In the genomic region with DNA sequence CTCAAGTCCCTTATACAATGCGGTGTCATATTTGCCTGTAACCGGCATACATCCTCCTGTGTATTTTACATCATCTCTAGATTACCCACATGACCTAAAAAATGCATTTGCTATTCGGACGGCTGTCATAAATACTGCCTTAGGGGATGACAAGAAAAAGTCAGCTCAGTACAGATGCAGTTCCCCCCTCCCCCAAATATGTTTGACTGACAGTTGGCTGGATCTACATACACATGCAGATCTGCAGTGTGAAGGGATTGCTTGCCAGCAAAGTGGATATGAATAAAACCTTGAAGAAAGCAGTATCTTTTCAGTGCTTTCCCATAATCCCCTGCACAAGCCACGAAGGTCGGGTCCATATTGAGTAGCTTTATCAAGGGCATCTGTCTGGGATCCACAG, we compare ENCODE assay signal across 17 mouse cellular contexts. TPM values are rescaled to one million over a fixed set of nuclear protein-coding genes. Genes with fewer than 3 reads are reported as not detected.
DNase-seq lines count a peak whose midpoint lies in the region; ATAC-seq and TF ChIP-seq lines count a peak whose summit lies in the region.
"Had no signal": no experiment of that assay in that cellular context is flagged by ENCODE, and none has a peak within 500 bp of the region (broad histone marks: within the 10 kb centered on the region; RNA-seq: fewer than 3 reads in every experiment).

No protein-coding gene starts in this region.

- H3K9me3 ChIP-seq in embryonic facial prominence, embryonic 13.5 days = no peaks in the 10 kb centered on the region
- H3K9me3 ChIP-seq in embryonic facial prominence, embryonic 10.5 days = no peaks in the 10 kb centered on the region
- H3K9me3 ChIP-seq in heart, embryonic 12.5 days (replicated peaks) = 0 out of 2 replicates have a peak, but pooled peaks cover 2% of the 10 kb centered on the region
- H3K9me3 ChIP-seq in midbrain, postnatal 0 days (ENCODE audit: low read length) = no peaks in the 10 kb centered on the region
- no peaks in the 10 kb centered on the region for H3K9me3 ChIP-seq in midbrain, embryonic 15.5 days

- no peaks in the 10 kb centered on the region for H3K4me1 ChIP-seq in embryonic facial prominence, embryonic 13.5 days
- H3K4me1 ChIP-seq in embryonic facial prominence, embryonic 10.5 days = peaks cover 10% of the 10 kb centered on the region; the same call in 1 of the 2 replicates
- no peaks in the 10 kb centered on the region for H3K4me1 ChIP-seq in heart, embryonic 12.5 days (replicated peaks)
- no peaks in the 10 kb centered on the region for H3K4me1 ChIP-seq in midbrain, postnatal 0 days (ENCODE audit: insufficient read depth, low read length)
- 0 out of 2 replicates have a peak, but pooled peaks cover 4% of the 10 kb centered on the region for H3K4me1 ChIP-seq in midbrain, embryonic 15.5 days
- H3K4me1 ChIP-seq: heart, embryonic 13.5 days had no signal

- no peak overlapping the region for H3K4me2 ChIP-seq in embryonic facial prominence, embryonic 13.5 days
- H3K4me2 ChIP-seq in heart, embryonic 12.5 days = no peak overlapping the region
- H3K4me2 ChIP-seq in midbrain, postnatal 0 days (ENCODE audit: low read depth, low read length, poor library complexity, severe bottlenecking) = no peak overlapping the region
- H3K4me2 ChIP-seq in midbrain, embryonic 15.5 days = no peak overlapping the region
- H3K4me2 ChIP-seq: heart, embryonic 13.5 days had no signal

- H3K36me3 ChIP-seq in embryonic facial prominence, embryonic 13.5 days = no peaks in the 10 kb centered on the region
- H3K36me3 ChIP-seq in embryonic facial prominence, embryonic 10.5 days (replicated peaks) = no peaks in the 10 kb centered on the region
- H3K36me3 ChIP-seq in heart, embryonic 12.5 days = no peaks in the 10 kb centered on the region
- 0 out of 2 replicates have a peak, but pooled peaks cover 3% of the 10 kb centered on the region for H3K36me3 ChIP-seq in midbrain, postnatal 0 days (ENCODE audit: insufficient read depth, low read length)
- no peaks in the 10 kb centered on the region for H3K36me3 ChIP-seq in midbrain, embryonic 15.5 days (replicated peaks)
- H3K36me3 ChIP-seq: heart, embryonic 13.5 days had no signal

- no peak for TF ChIP-seq CTCF in midbrain, postnatal 0 days (IDR thresholded peaks at IDR 0.05)

- DNase-seq in embryonic facial prominence, embryonic 10.5 days (ENCODE audit: low spot score) = no peak
- DNase-seq in heart, adult 11 months = peak; percentile 15
- DNase-seq in midbrain, postnatal 0 days (ENCODE audit: low spot score) = no peak
- DNase-seq in B cell, adult 2 months = no peak
- DNase-seq: adrenal gland, postnatal 10 days; cerebellum, adult 11-12 months; cerebellum, adult 9-10 months; cerebellum, postnatal 25 days; gastrocnemius, postnatal 14 days; heart, postnatal 36 days; kidney, adult 11 months had no signal

- no peaks in the 10 kb centered on the region for H3K27me3 ChIP-seq in embryonic facial prominence, embryonic 13.5 days
- H3K27me3 ChIP-seq in embryonic facial prominence, embryonic 10.5 days (replicated peaks; ENCODE audit: low read depth, poor library complexity, severe bottlenecking) = no peaks in the 10 kb centered on the region
- no peaks in the 10 kb centered on the region for H3K27me3 ChIP-seq in heart, embryonic 12.5 days (replicated peaks)
- H3K27me3 ChIP-seq in midbrain, postnatal 0 days (ENCODE audit: insufficient read depth, low read length) = no peaks in the 10 kb centered on the region
- H3K27me3 ChIP-seq in midbrain, embryonic 15.5 days (replicated peaks) = no peaks in the 10 kb centered on the region

- ATAC-seq in embryonic facial prominence, embryonic 13.5 days (ENCODE audit: insufficient number of reproducible peaks, insufficient read depth, low FRiP score, low TSS enrichment, low read depth) = no peak
- ATAC-seq in heart, embryonic 12.5 days (ENCODE audit: insufficient number of reproducible peaks, low FRiP score) = no peak
- ATAC-seq in midbrain, postnatal 0 days (ENCODE audit: low FRiP score) = no peak
- ATAC-seq in midbrain, embryonic 15.5 days (replicated peaks) = no peak
- ATAC-seq: hindbrain, postnatal 0 days had no signal

- peak overlapping the region; percentile 6; the same call in 1 of the 2 replicates for H3K9ac ChIP-seq in embryonic facial prominence, embryonic 13.5 days
- no peak overlapping the region for H3K9ac ChIP-seq in heart, embryonic 12.5 days
- no peak overlapping the region for H3K9ac ChIP-seq in midbrain, postnatal 0 days (replicated peaks; ENCODE audit: low read length, poor library complexity, severe bottlenecking)
- no peak overlapping the region for H3K9ac ChIP-seq in midbrain, embryonic 15.5 days
- H3K9ac ChIP-seq: heart, embryonic 13.5 days had no signal

- H3K27ac ChIP-seq in embryonic facial prominence, embryonic 13.5 days = no peak overlapping the region
- no peak overlapping the region for H3K27ac ChIP-seq in embryonic facial prominence, embryonic 10.5 days (replicated peaks)
- H3K27ac ChIP-seq in heart, embryonic 12.5 days (ENCODE audit: poor library complexity, severe bottlenecking) = no peak overlapping the region
- 0 out of 2 replicates have a peak overlapping the region, but pooled peaks have one; percentile 8 for H3K27ac ChIP-seq in midbrain, postnatal 0 days (ENCODE audit: low read depth, low read length)
- H3K27ac ChIP-seq in midbrain, embryonic 15.5 days = no peak overlapping the region
- H3K27ac ChIP-seq: heart, embryonic 13.5 days; hindbrain, postnatal 0 days had no signal

- H3K4me3 ChIP-seq in embryonic facial prominence, embryonic 13.5 days = no peak overlapping the region
- no peak overlapping the region for H3K4me3 ChIP-seq in embryonic facial prominence, embryonic 10.5 days
- H3K4me3 ChIP-seq in heart, embryonic 12.5 days = no peak overlapping the region
- H3K4me3 ChIP-seq in midbrain, postnatal 0 days (ENCODE audit: low read depth, low read length) = no peak overlapping the region
- H3K4me3 ChIP-seq in midbrain, embryonic 15.5 days = no peak overlapping the region
- H3K4me3 ChIP-seq: heart, embryonic 13.5 days had no signal

- 65% methylated on average over 6 of the region's 6 CpGs for WGBS in embryonic facial prominence, embryonic 13.5 days
- 89% methylated on average over 6 of the region's 6 CpGs for WGBS in embryonic facial prominence, embryonic 10.5 days
- WGBS in heart, embryonic 12.5 days = 80% methylated on average over 6 of the region's 6 CpGs
- 71% methylated on average over 6 of the region's 6 CpGs for WGBS in midbrain, postnatal 0 days
- 71% methylated on average over 6 of the region's 6 CpGs for WGBS in midbrain, embryonic 15.5 days

RNA-seq across cellular contexts. Expression of a gene that starts 15.8 kb away (rescaled TPM):
- polyA plus RNA-seq in embryonic facial prominence, embryonic 13.5 days (2015; fragmentation: Nextera tagmentation; extraction: Ambion mirVana) = 1.8 and 2.2 TPM in 2 replicates
- polyA plus RNA-seq in embryonic facial prominence, embryonic 10.5 days (2016; fragmentation: Nextera tagmentation; extraction: Ambion mirVana) = 1.2 and 1.6 TPM in 2 replicates
- polyA plus RNA-seq in heart, embryonic 12.5 days (2016; fragmentation: Nextera tagmentation; extraction: Ambion mirVana) = 3.8 and 4.0 TPM in 2 replicates
- total RNA-seq in midbrain, postnatal 0 days (2014; rRNA removed) = 58.4 and 60.2 TPM in 2 replicates
- 16.3 and 16.7 TPM in 2 replicates for polyA plus RNA-seq in midbrain, postnatal 0 days (2015; fragmentation: Nextera tagmentation; extraction: Ambion mirVana)
- polyA plus RNA-seq in midbrain, embryonic 15.5 days (2015; fragmentation: Nextera tagmentation; extraction: Ambion mirVana) = 15.2 and 15.4 TPM in 2 replicates
- total RNA-seq: MEL had no signal

RNA-seq across cellular contexts. Expression of a gene that starts 52.0 kb away (rescaled TPM):
- 83.9 and 86.7 TPM in 2 replicates for polyA plus RNA-seq in embryonic facial prominence, embryonic 13.5 days (2015; fragmentation: Nextera tagmentation; extraction: Ambion mirVana)
- polyA plus RNA-seq in embryonic facial prominence, embryonic 10.5 days (2016; fragmentation: Nextera tagmentation; extraction: Ambion mirVana) = 88.4 and 90.9 TPM in 2 replicates
- polyA plus RNA-seq in heart, embryonic 12.5 days (2016; fragmentation: Nextera tagmentation; extraction: Ambion mirVana) = 61.7 and 65.8 TPM in 2 replicates
- 23.5 and 36.1 TPM in 2 replicates for total RNA-seq in midbrain, postnatal 0 days (2014; rRNA removed)
- polyA plus RNA-seq in midbrain, postnatal 0 days (2015; fragmentation: Nextera tagmentation; extraction: Ambion mirVana) = 30.5 and 31.2 TPM in 2 replicates
- 38.5 and 40.5 TPM in 2 replicates for polyA plus RNA-seq in midbrain, embryonic 15.5 days (2015; fragmentation: Nextera tagmentation; extraction: Ambion mirVana)
